Mouse (Mus musculus) forebrain, embryonic 13.5 days (tissue): ENCODE results near the gene Nrf1. TPM values are rescaled to one million over a fixed set of nuclear protein-coding genes. Genes with fewer than 3 reads are reported as not detected.
A peak's percentile ranks its signal among the peaks of the same experiment; 100 is the strongest.

Source experiments
- ATAC-seq: fragments of 200-750 bp; cut with Nextera tagmentation; 2 replicates; pipeline ENCODE4 v1.8.0; 2017
- H3K27ac ChIP-seq: fragments of 300-500 bp; sonication (generic); 2 replicates; pipeline ENCODE4 v1.5.1; 2015; ENCODE audit warnings: inconsistent platforms, mild to moderate bottlenecking, moderate library complexity
- H3K27me3 ChIP-seq: fragments of 300-500 bp; sonication (generic); 2 replicates; pipeline ENCODE4 v1.6.1; 2015; ENCODE audit warnings: mild to moderate bottlenecking, inconsistent platforms
- H3K36me3 ChIP-seq: fragments of 300-500 bp; sonication (generic); 2 replicates; pipeline ENCODE4 v1.6.1; 2015; ENCODE audit warnings: mild to moderate bottlenecking, inconsistent platforms; ENCODE audit not compliant: poor library complexity, severe bottlenecking
- H3K4me1 ChIP-seq: fragments of 300-500 bp; sonication (generic); 2 replicates; pipeline ENCODE4 v1.6.1; 2015; ENCODE audit warnings: inconsistent platforms
- H3K4me2 ChIP-seq: fragments of 300-500 bp; sonication (generic); 2 replicates; pipeline ENCODE4 v1.6.1; 2015; ENCODE audit warnings: inconsistent platforms, mild to moderate bottlenecking, moderate library complexity
- H3K4me3 ChIP-seq: fragments of 300-500 bp; sonication (generic); 2 replicates; pipeline ENCODE4 v1.5.1; 2015; ENCODE audit warnings: mild to moderate bottlenecking, inconsistent platforms
- H3K9ac ChIP-seq: fragments of 300-500 bp; sonication (generic); 2 replicates; pipeline ENCODE4 v1.6.1; 2015; ENCODE audit warnings: mild to moderate bottlenecking, inconsistent platforms
- H3K9me3 ChIP-seq: fragments of 300-500 bp; sonication (generic); replicated peaks from 2 replicates; pipeline ENCODE4 v1.6.1; 2016; ENCODE audit warnings: inconsistent platforms
- WGBS: fragments of 180-500 bp; shearing (Covaris S2); methylation state at CpG from one replicate; pipeline ENCODE4 v1.1.7; 2015; 5-methylcytosine and 5-hydroxymethylcytosine counted together
- polyA plus RNA-seq: library from polyadenylated mRNA; unstranded; fragments of >200 nt; fragmentation: Nextera tagmentation; extraction: Ambion mirVana; gene quantifications from 2 replicates; pipeline ENCODE4 v1.2.1, GENCODE M21; 2015

Gene Nrf1
- polyA plus RNA-seq, 1 experiment from 2014 or later = 67.3 TPM

- no peak for ATAC-seq
- H3K27ac ChIP-seq = no peak overlapping the region
- H3K9ac ChIP-seq = no peak overlapping the region
- 83% methylated on average over 1 of the region's 1 CpGs for WGBS
- no peak overlapping the region for H3K4me3 ChIP-seq
- no peaks in the 10 kb centered on the region for H3K9me3 ChIP-seq
- no peaks in the 10 kb centered on the region for H3K27me3 ChIP-seq
- H3K4me2 ChIP-seq = no peak overlapping the region
- no peaks in the 10 kb centered on the region for H3K4me1 ChIP-seq
- H3K36me3 ChIP-seq = peaks cover 82% of the 10 kb centered on the region
Observed at GRCm38 (mm10) chr6:30123391-30123790, 75.6 kb downstream of the Nrf1 start.

- Histone ChIP-seq H3K36me3 (peaks cover 71% of the 10 kb centered on the region), H3K9me3 (no peaks in the 10 kb centered on the region), H3K4me2 (no peak overlapping the region), H3K4me3 (no peak overlapping the region), H3K27ac (no peak overlapping the region), H3K9ac (no peak overlapping the region), H3K27me3 (no peaks in the 10 kb centered on the region), H3K4me1 (no peaks in the 10 kb centered on the region)
- 92% methylated on average over 7 of the region's 7 CpGs for WGBS
- ATAC-seq = no peak
Observed at GRCm38 (mm10) chr6:30126060-30126459, 78.3 kb downstream of the Nrf1 start.

GRCm38 (mm10) chr6:30126766-30127165, 79.0 kb downstream of the Nrf1 start:
- peaks cover 68% of the 10 kb centered on the region for H3K36me3 ChIP-seq
- H3K9ac ChIP-seq = no peak overlapping the region
- no peaks in the 10 kb centered on the region for H3K4me1 ChIP-seq
- no peak for ATAC-seq
- H3K4me2 ChIP-seq = no peak overlapping the region
- H3K27ac ChIP-seq = no peak overlapping the region
- no peaks in the 10 kb centered on the region for H3K9me3 ChIP-seq
- no peak overlapping the region for H3K4me3 ChIP-seq
- no peaks in the 10 kb centered on the region for H3K27me3 ChIP-seq
- 85% methylated on average over 7 of the region's 9 CpGs for WGBS

GRCm38 (mm10) chr6:30132399-30132798, 84.6 kb downstream of the Nrf1 start:
- WGBS = 92% methylated on average over 3 of the region's 3 CpGs
- H3K36me3 ChIP-seq = peaks cover 63% of the 10 kb centered on the region
- H3K4me2 ChIP-seq = no peak overlapping the region

GRCm38 (mm10) chr6:30135590-30135989, 87.8 kb downstream of the Nrf1 start:
- H3K27ac ChIP-seq = no peak overlapping the region
- 55% methylated on average over 3 of the region's 3 CpGs for WGBS
- H3K36me3 ChIP-seq = peaks cover 67% of the 10 kb centered on the region
- H3K9me3 ChIP-seq = no peaks in the 10 kb centered on the region
- no peak overlapping the region for H3K9ac ChIP-seq
- no peak for ATAC-seq
- H3K4me2 ChIP-seq = no peak overlapping the region
- no peaks in the 10 kb centered on the region for H3K27me3 ChIP-seq
- H3K4me3 ChIP-seq = no peak overlapping the region
- H3K4me1 ChIP-seq = peaks cover 12% of the 10 kb centered on the region; the same call in 1 of the 2 replicates

More at GRCm38 (mm10) chr6:30132399-30132798, 84.6 kb downstream of the Nrf1 start:
- H3K9ac ChIP-seq = no peak overlapping the region
- no peak overlapping the region for H3K4me3 ChIP-seq
- H3K9me3 ChIP-seq = no peaks in the 10 kb centered on the region
- ATAC-seq = no peak
- H3K4me1 ChIP-seq = peaks cover 12% of the 10 kb centered on the region; the same call in 1 of the 2 replicates
- no peak overlapping the region for H3K27ac ChIP-seq
- no peaks in the 10 kb centered on the region for H3K27me3 ChIP-seq

GRCm38 (mm10) chr6:30137227-30137626, 89.4 kb downstream of the Nrf1 start:
- ATAC-seq = peak; percentile 50; the same call in 1 of the 2 replicates
- Histone ChIP-seq H3K9me3 (no peaks in the 10 kb centered on the region), H3K4me3 (no peak overlapping the region), H3K9ac (no peak overlapping the region), H3K4me2 (no peak overlapping the region), H3K27ac (peak overlapping the region; percentile 23; the same call in 1 of the 2 replicates), H3K4me1 (peaks cover 12% of the 10 kb centered on the region; the same call in 1 of the 2 replicates), H3K36me3 (peaks cover 69% of the 10 kb centered on the region), H3K27me3 (no peaks in the 10 kb centered on the region)
- WGBS = 49% methylated on average over 2 of the region's 2 CpGs

- no peak for ATAC-seq
- no peaks in the 10 kb centered on the region for H3K27me3 ChIP-seq
- H3K36me3 ChIP-seq = peaks cover 77% of the 10 kb centered on the region
Observed at GRCm38 (mm10) chr6:30139329-30140045, 91.7 kb downstream of the Nrf1 start.

GRCm38 (mm10) chr6:30143263-30143662, 95.5 kb downstream of the Nrf1 start:
- Histone ChIP-seq H3K4me3 (no peak overlapping the region), H3K9ac (no peak overlapping the region), H3K36me3 (peaks cover 73% of the 10 kb centered on the region), H3K4me1 (no peaks in the 10 kb centered on the region), H3K27me3 (no peaks in the 10 kb centered on the region), H3K9me3 (no peaks in the 10 kb centered on the region), H3K27ac (no peak overlapping the region), H3K4me2 (no peak overlapping the region)
- ATAC-seq = no peak
- WGBS = 98% methylated on average over 4 of the region's 4 CpGs

More at GRCm38 (mm10) chr6:30139329-30140045, 91.7 kb downstream of the Nrf1 start:
- 92% methylated on average over 7 of the region's 7 CpGs for WGBS
- Histone ChIP-seq H3K9ac (no peak overlapping the region), H3K4me1 (peaks cover 12% of the 10 kb centered on the region; the same call in 1 of the 2 replicates), H3K4me3 (no peak overlapping the region), H3K4me2 (no peak overlapping the region), H3K27ac (no peak overlapping the region), H3K9me3 (no peaks in the 10 kb centered on the region)

GRCm38 (mm10) chr6:30147058-30147457, 99.3 kb downstream of the Nrf1 start:
- 36% methylated on average over 7 of the region's 7 CpGs for whole genome bisulfite sequencing
- H3K9ac ChIP-seq = no peak overlapping the region
- H3K36me3 ChIP-seq = peaks cover 56% of the 10 kb centered on the region
- H3K4me2 ChIP-seq = no peak overlapping the region
- peaks cover 2% of the 10 kb centered on the region for H3K4me1 ChIP-seq
- no peaks in the 10 kb centered on the region for H3K27me3 ChIP-seq
- ATAC-seq = no peak
- H3K9me3 ChIP-seq = no peaks in the 10 kb centered on the region
- H3K4me3 ChIP-seq = no peak overlapping the region
- no peak overlapping the region for H3K27ac ChIP-seq

GRCm38 (mm10) chr6:30147753-30148152, 100.0 kb downstream of the Nrf1 start:
- WGBS = 90% methylated on average over 6 of the region's 6 CpGs
- no peak for ATAC-seq
- H3K36me3 ChIP-seq = peaks cover 51% of the 10 kb centered on the region

GRCm38 (mm10) chr6:30150471-30150870, 102.7 kb downstream of the Nrf1 start:
- H3K36me3 ChIP-seq = peaks cover 35% of the 10 kb centered on the region
- 90% methylated on average over 8 of the region's 8 CpGs for whole genome bisulfite sequencing
- H3K9ac ChIP-seq = no peak overlapping the region
- H3K4me1 ChIP-seq = peaks cover 17% of the 10 kb centered on the region
- no peaks in the 10 kb centered on the region for H3K27me3 ChIP-seq
- no peaks in the 10 kb centered on the region for H3K9me3 ChIP-seq
- no peak overlapping the region for H3K27ac ChIP-seq
- ATAC-seq = no peak
- no peak overlapping the region for H3K4me3 ChIP-seq
- no peak overlapping the region for H3K4me2 ChIP-seq

More at GRCm38 (mm10) chr6:30147753-30148152, 100.0 kb downstream of the Nrf1 start:
- no peak overlapping the region for H3K4me2 ChIP-seq
- H3K9me3 ChIP-seq = no peaks in the 10 kb centered on the region
- H3K4me3 ChIP-seq = no peak overlapping the region
- peaks cover 9% of the 10 kb centered on the region for H3K4me1 ChIP-seq
- H3K27ac ChIP-seq = no peak overlapping the region
- no peaks in the 10 kb centered on the region for H3K27me3 ChIP-seq
- no peak overlapping the region for H3K9ac ChIP-seq

GRCm38 (mm10) chr6:30152163-30152562, 104.4 kb downstream of the Nrf1 start:
- Histone ChIP-seq H3K27ac (no peak overlapping the region), H3K4me3 (no peak overlapping the region), H3K4me2 (no peak overlapping the region), H3K9me3 (no peaks in the 10 kb centered on the region), H3K4me1 (peaks cover 17% of the 10 kb centered on the region), H3K36me3 (peaks cover 33% of the 10 kb centered on the region), H3K27me3 (no peaks in the 10 kb centered on the region), H3K9ac (no peak overlapping the region)
- no peak for ATAC-seq
- 90% methylated on average over 12 of the region's 12 CpGs for WGBS
